Mouse (Mus musculus): ENCODE measurements around the gene Cdkn2d. TPM values are rescaled to one million over a fixed set of nuclear protein-coding genes. Genes with fewer than 3 reads are reported as not detected.

Gene Cdkn2d
- polyA plus RNA-seq (2016; fragmentation: Nextera tagmentation; extraction: Ambion mirVana) = 88.5 and 89.2 TPM in 2 replicates

- Histone ChIP-seq H3K4me2 (peak within 1 kb of the TSS; percentile 87), H3K9me3 (replicated peaks) (no peaks in the 10 kb centered on the region), H3K4me3 (peak within 1 kb of the TSS; percentile 65), H3K27ac (ENCODE audit: poor library complexity, severe bottlenecking) (peak within 1 kb of the TSS; percentile 85), H3K4me1 (replicated peaks) (peaks cover 29% of the 10 kb centered on the region), H3K27me3 (replicated peaks) (no peaks in the 10 kb centered on the region), H3K9ac (peak within 1 kb of the TSS; percentile 78), H3K36me3 (peaks cover 7% of the 10 kb centered on the region; the same call in 1 of the 2 replicates)
- peak; percentile 95 for ATAC-seq (ENCODE audit: insufficient number of reproducible peaks, low FRiP score)
- under 1% methylated on average over 49 of the region's 51 CpGs for WGBS
Observed at GRCm38 (mm10) chr9:21291022-21291787, at the start of gene Cdkn2d. Gene Cdkn2d, minus strand, starts transcription at chr9:21291407.

- no peaks in the 10 kb centered on the region for H3K9me3 ChIP-seq (replicated peaks)
- no peak overlapping the region for H3K4me2 ChIP-seq
- H3K4me1 ChIP-seq (replicated peaks) = peaks cover 26% of the 10 kb centered on the region
- WGBS = 49% methylated on average over 4 of the region's 4 CpGs
- no peak overlapping the region for H3K4me3 ChIP-seq
- H3K9ac ChIP-seq = no peak overlapping the region
- peaks cover 48% of the 10 kb centered on the region for H3K36me3 ChIP-seq
- H3K27ac ChIP-seq (ENCODE audit: poor library complexity, severe bottlenecking) = no peak overlapping the region
- ATAC-seq (ENCODE audit: insufficient number of reproducible peaks, low FRiP score) = peak; percentile 24; the same call in 1 of the 2 replicates
- H3K27me3 ChIP-seq (replicated peaks) = no peaks in the 10 kb centered on the region
Observed at GRCm38 (mm10) chr9:21340411-21340810, 49.2 kb upstream of the Cdkn2d start.

- peak; percentile 49; the same call in 1 of the 2 replicates for ATAC-seq (ENCODE audit: insufficient number of reproducible peaks, low FRiP score)
- peaks cover 22% of the 10 kb centered on the region for H3K36me3 ChIP-seq
- peak overlapping the region; percentile 73 for H3K9ac ChIP-seq
- no peaks in the 10 kb centered on the region for H3K27me3 ChIP-seq (replicated peaks)
- H3K4me1 ChIP-seq (replicated peaks) = peaks cover 42% of the 10 kb centered on the region
- whole genome bisulfite sequencing = 17% methylated on average over 20 of the region's 20 CpGs
- H3K9me3 ChIP-seq (replicated peaks) = no peaks in the 10 kb centered on the region
- H3K4me2 ChIP-seq = peak overlapping the region; percentile 69
- H3K27ac ChIP-seq (ENCODE audit: poor library complexity, severe bottlenecking) = no peak overlapping the region
- peak overlapping the region; percentile 43 for H3K4me3 ChIP-seq
Observed at GRCm38 (mm10) chr9:21337652-21338051, 46.4 kb upstream of the Cdkn2d start.

- Histone ChIP-seq H3K9me3 (replicated peaks) (no peaks in the 10 kb centered on the region), H3K36me3 (peaks cover 10% of the 10 kb centered on the region; the same call in 1 of the 2 replicates), H3K4me1 (replicated peaks) (peaks cover 54% of the 10 kb centered on the region), H3K9ac (no peak overlapping the region), H3K4me2 (no peak overlapping the region), H3K27me3 (replicated peaks) (no peaks in the 10 kb centered on the region), H3K4me3 (no peak overlapping the region), H3K27ac (ENCODE audit: poor library complexity, severe bottlenecking) (no peak overlapping the region)
- 84% methylated on average over 8 of the region's 8 CpGs for WGBS
- no peak for ATAC-seq (ENCODE audit: insufficient number of reproducible peaks, low FRiP score)
Observed at GRCm38 (mm10) chr9:21336491-21336890, 45.3 kb upstream of the Cdkn2d start.

- Histone ChIP-seq H3K27me3 (replicated peaks) (no peaks in the 10 kb centered on the region), H3K4me3 (no peak overlapping the region), H3K27ac (ENCODE audit: poor library complexity, severe bottlenecking) (peak overlapping the region; percentile 19; the same call in 1 of the 2 replicates), H3K4me2 (no peak overlapping the region), H3K4me1 (replicated peaks) (peaks cover 53% of the 10 kb centered on the region), H3K9me3 (replicated peaks) (no peaks in the 10 kb centered on the region), H3K36me3 (0 out of 2 replicates have a peak, but pooled peaks cover 4% of the 10 kb centered on the region), H3K9ac (no peak overlapping the region)
- WGBS = 35% methylated on average over 4 of the region's 4 CpGs
- ATAC-seq (ENCODE audit: insufficient number of reproducible peaks, low FRiP score) = no peak
Observed at GRCm38 (mm10) chr9:21335391-21335790, 44.2 kb upstream of the Cdkn2d start.

GRCm38 (mm10) chr9:21334747-21335146 is 43.5 kb upstream of the Cdkn2d start:
- Histone ChIP-seq H3K4me2 (no peak overlapping the region), H3K4me3 (no peak overlapping the region), H3K9me3 (replicated peaks) (no peaks in the 10 kb centered on the region), H3K9ac (no peak overlapping the region), H3K36me3 (0 out of 2 replicates have a peak, but pooled peaks cover 4% of the 10 kb centered on the region), H3K27ac (ENCODE audit: poor library complexity, severe bottlenecking) (no peak overlapping the region), H3K4me1 (replicated peaks) (peaks cover 56% of the 10 kb centered on the region), H3K27me3 (replicated peaks) (no peaks in the 10 kb centered on the region)
- no peak for ATAC-seq (ENCODE audit: insufficient number of reproducible peaks, low FRiP score)

GRCm38 (mm10) chr9:21333523-21333922 is 42.3 kb upstream of the Cdkn2d start:
- H3K9ac ChIP-seq = no peak overlapping the region

GRCm38 (mm10) chr9:21332161-21333061 is 41.2 kb upstream of the Cdkn2d start:
- no peak for ATAC-seq (ENCODE audit: insufficient number of reproducible peaks, low FRiP score)
- Histone ChIP-seq H3K4me3 (no peak overlapping the region), H3K9me3 (replicated peaks) (no peaks in the 10 kb centered on the region), H3K4me2 (no peak overlapping the region), H3K4me1 (replicated peaks) (peaks cover 66% of the 10 kb centered on the region), H3K27me3 (replicated peaks) (no peaks in the 10 kb centered on the region), H3K27ac (ENCODE audit: poor library complexity, severe bottlenecking) (no peak overlapping the region), H3K9ac (0 out of 2 replicates have a peak overlapping the region, but pooled peaks have one; percentile 1), H3K36me3 (no peaks in the 10 kb centered on the region)
- WGBS = 36% methylated on average over 9 of the region's 9 CpGs

More at GRCm38 (mm10) chr9:21333523-21333922, 42.3 kb upstream of the Cdkn2d start:
- Histone ChIP-seq H3K4me3 (no peak overlapping the region), H3K4me1 (replicated peaks) (peaks cover 65% of the 10 kb centered on the region), H3K27ac (ENCODE audit: poor library complexity, severe bottlenecking) (no peak overlapping the region), H3K27me3 (replicated peaks) (no peaks in the 10 kb centered on the region), H3K4me2 (no peak overlapping the region), H3K9me3 (replicated peaks) (no peaks in the 10 kb centered on the region), H3K36me3 (no peaks in the 10 kb centered on the region)
- WGBS = 90% methylated on average over 1 of the region's 1 CpGs
- ATAC-seq (ENCODE audit: insufficient number of reproducible peaks, low FRiP score) = no peak

GRCm38 (mm10) chr9:21331365-21332140 is 40.3 kb upstream of the Cdkn2d start:
- Histone ChIP-seq H3K27ac (ENCODE audit: poor library complexity, severe bottlenecking) (0 out of 2 replicates have a peak overlapping the region, but pooled peaks have one; percentile 5), H3K4me2 (no peak overlapping the region), H3K4me3 (no peak overlapping the region), H3K36me3 (no peaks in the 10 kb centered on the region), H3K27me3 (replicated peaks) (no peaks in the 10 kb centered on the region), H3K4me1 (replicated peaks) (peaks cover 65% of the 10 kb centered on the region), H3K9ac (no peak overlapping the region), H3K9me3 (replicated peaks) (no peaks in the 10 kb centered on the region)
- ATAC-seq (ENCODE audit: insufficient number of reproducible peaks, low FRiP score) = no peak
- 73% methylated on average over 12 of the region's 12 CpGs for WGBS

GRCm38 (mm10) chr9:21329699-21330289 is 38.6 kb upstream of the Cdkn2d start:
- H3K4me1 ChIP-seq (replicated peaks) = peaks cover 58% of the 10 kb centered on the region
- 0 out of 2 replicates have a peak overlapping the region, but pooled peaks have one; percentile 22 for H3K4me2 ChIP-seq
- H3K9ac ChIP-seq = no peak overlapping the region
- 90% methylated on average over 10 of the region's 10 CpGs for WGBS
- H3K36me3 ChIP-seq = peaks cover 8% of the 10 kb centered on the region
- H3K27ac ChIP-seq (ENCODE audit: poor library complexity, severe bottlenecking) = peak overlapping the region; percentile 74
- H3K27me3 ChIP-seq (replicated peaks) = no peaks in the 10 kb centered on the region
- H3K9me3 ChIP-seq (replicated peaks) = no peaks in the 10 kb centered on the region
- ATAC-seq (ENCODE audit: insufficient number of reproducible peaks, low FRiP score) = no peak
- no peak overlapping the region for H3K4me3 ChIP-seq
